Mouse (Mus musculus): ENCODE measurements around the gene Rae1. TPM values are rescaled to one million over a fixed set of nuclear protein-coding genes. Genes with fewer than 3 reads are reported as not detected.
A peak's percentile ranks its signal among the peaks of the same experiment; 100 is the strongest.

Rae1 gene
- polyA plus RNA-seq, 1 experiment from 2014 or later: 103 TPM

GRCm38 (mm10) chr2:173049231-173049630, 49.3 kb downstream of the Rae1 start:
- no peak for ATAC-seq (ENCODE audit: insufficient number of reproducible peaks, low FRiP score)

GRCm38 (mm10) chr2:173049817-173050216, 49.9 kb downstream of the Rae1 start:
- ATAC-seq (ENCODE audit: insufficient number of reproducible peaks, low FRiP score): no peak
- H3K4me3 ChIP-seq: no peak overlapping the region
- H3K27ac ChIP-seq (ENCODE audit: poor library complexity, severe bottlenecking): peak overlapping the region; percentile 45
- H3K4me1 ChIP-seq (replicated peaks): peaks cover 66% of the 10 kb centered on the region
- H3K36me3 ChIP-seq: no peaks in the 10 kb centered on the region
- H3K9ac ChIP-seq: peak overlapping the region; percentile 20
- H3K4me2 ChIP-seq: no peak overlapping the region
- no peaks in the 10 kb centered on the region for H3K27me3 ChIP-seq (replicated peaks)
- no peaks in the 10 kb centered on the region for H3K9me3 ChIP-seq (replicated peaks)
- 43% methylated on average over 6 of the region's 6 CpGs for WGBS

More at GRCm38 (mm10) chr2:173049231-173049630, 49.3 kb downstream of the Rae1 start:
- Histone ChIP-seq H3K9ac (no peak overlapping the region), H3K27me3 (replicated peaks) (no peaks in the 10 kb centered on the region), H3K27ac (ENCODE audit: poor library complexity, severe bottlenecking) (no peak overlapping the region; the same call in 1 of the 2 replicates), H3K4me1 (replicated peaks) (peaks cover 71% of the 10 kb centered on the region), H3K4me2 (no peak overlapping the region), H3K9me3 (replicated peaks) (no peaks in the 10 kb centered on the region), H3K4me3 (no peak overlapping the region), H3K36me3 (no peaks in the 10 kb centered on the region)
- WGBS: 64% methylated on average over 3 of the region's 3 CpGs

GRCm38 (mm10) chr2:173050604-173051382, 50.9 kb downstream of the Rae1 start:
- Histone ChIP-seq H3K9me3 (replicated peaks) (no peaks in the 10 kb centered on the region), H3K4me2 (no peak overlapping the region), H3K36me3 (no peaks in the 10 kb centered on the region), H3K27ac (ENCODE audit: poor library complexity, severe bottlenecking) (0 out of 2 replicates have a peak overlapping the region, but pooled peaks have one; percentile 15), H3K4me1 (replicated peaks) (peaks cover 62% of the 10 kb centered on the region), H3K27me3 (replicated peaks) (no peaks in the 10 kb centered on the region), H3K4me3 (no peak overlapping the region), H3K9ac (no peak overlapping the region)
- ATAC-seq (ENCODE audit: insufficient number of reproducible peaks, low FRiP score): no peak
- 49% methylated on average over 8 of the region's 8 CpGs for WGBS

- Histone ChIP-seq H3K9ac (peak overlapping the region; percentile 37; the same call in 1 of the 2 replicates), H3K27ac (ENCODE audit: poor library complexity, severe bottlenecking) (no peak overlapping the region), H3K27me3 (replicated peaks) (no peaks in the 10 kb centered on the region), H3K4me2 (no peak overlapping the region), H3K4me3 (no peak overlapping the region), H3K36me3 (no peaks in the 10 kb centered on the region), H3K4me1 (replicated peaks) (peaks cover 56% of the 10 kb centered on the region), H3K9me3 (replicated peaks) (no peaks in the 10 kb centered on the region)
- ATAC-seq (ENCODE audit: insufficient number of reproducible peaks, low FRiP score): no peak
- 87% methylated on average over 8 of the region's 8 CpGs for WGBS
Measured at GRCm38 (mm10) chr2:173052881-173053280, 53.0 kb downstream of the Rae1 start.

- no peaks in the 10 kb centered on the region for H3K27me3 ChIP-seq (replicated peaks)
- H3K4me2 ChIP-seq: no peak overlapping the region
- H3K27ac ChIP-seq (ENCODE audit: poor library complexity, severe bottlenecking): no peak overlapping the region
- no peak overlapping the region for H3K4me3 ChIP-seq
- WGBS: 83% methylated on average over 6 of the region's 6 CpGs
- peaks cover 56% of the 10 kb centered on the region for H3K4me1 ChIP-seq (replicated peaks)
- H3K9me3 ChIP-seq (replicated peaks): no peaks in the 10 kb centered on the region
- ATAC-seq (ENCODE audit: insufficient number of reproducible peaks, low FRiP score): no peak
- H3K9ac ChIP-seq: no peak overlapping the region
- no peaks in the 10 kb centered on the region for H3K36me3 ChIP-seq
Measured at GRCm38 (mm10) chr2:173053846-173054245, 53.9 kb downstream of the Rae1 start.

- 74% methylated on average over 10 of the region's 10 CpGs for WGBS
- Histone ChIP-seq H3K9me3 (replicated peaks) (no peaks in the 10 kb centered on the region), H3K9ac (no peak overlapping the region), H3K4me1 (replicated peaks) (peaks cover 58% of the 10 kb centered on the region), H3K36me3 (no peaks in the 10 kb centered on the region), H3K4me3 (no peak overlapping the region), H3K27me3 (replicated peaks) (no peaks in the 10 kb centered on the region), H3K27ac (ENCODE audit: poor library complexity, severe bottlenecking) (no peak overlapping the region), H3K4me2 (no peak overlapping the region)
- no peak for ATAC-seq (ENCODE audit: insufficient number of reproducible peaks, low FRiP score)
Measured at GRCm38 (mm10) chr2:173056303-173056881, 56.5 kb downstream of the Rae1 start.

- H3K4me3 ChIP-seq: no peak overlapping the region
- H3K36me3 ChIP-seq: no peaks in the 10 kb centered on the region
- 64% methylated on average over 11 of the region's 11 CpGs for WGBS
- H3K27ac ChIP-seq (ENCODE audit: poor library complexity, severe bottlenecking): peak overlapping the region; percentile 77
- H3K4me2 ChIP-seq: no peak overlapping the region
- H3K9me3 ChIP-seq (replicated peaks): no peaks in the 10 kb centered on the region
- peak; percentile 12; the same call in 1 of the 2 replicates for ATAC-seq (ENCODE audit: insufficient number of reproducible peaks, low FRiP score)
- H3K4me1 ChIP-seq (replicated peaks): peaks cover 63% of the 10 kb centered on the region
- H3K9ac ChIP-seq: no peak overlapping the region
- no peaks in the 10 kb centered on the region for H3K27me3 ChIP-seq (replicated peaks)
Measured at GRCm38 (mm10) chr2:173056882-173057315, 57.0 kb downstream of the Rae1 start.

- Histone ChIP-seq H3K4me1 (replicated peaks) (peaks cover 65% of the 10 kb centered on the region), H3K9me3 (replicated peaks) (no peaks in the 10 kb centered on the region), H3K27ac (ENCODE audit: poor library complexity, severe bottlenecking) (peak overlapping the region; percentile 77), H3K9ac (peak overlapping the region; percentile 29; the same call in 1 of the 2 replicates), H3K4me2 (peak overlapping the region; percentile 15; the same call in 1 of the 2 replicates), H3K4me3 (no peak overlapping the region), H3K27me3 (replicated peaks) (no peaks in the 10 kb centered on the region), H3K36me3 (no peaks in the 10 kb centered on the region)
- ATAC-seq (ENCODE audit: insufficient number of reproducible peaks, low FRiP score): peak; percentile 9; the same call in 1 of the 2 replicates
- 15% methylated on average over 10 of the region's 10 CpGs for WGBS
Measured at GRCm38 (mm10) chr2:173057623-173058022, 57.7 kb downstream of the Rae1 start.

- peaks cover 59% of the 10 kb centered on the region for H3K4me1 ChIP-seq (replicated peaks)
- no peak for ATAC-seq (ENCODE audit: insufficient number of reproducible peaks, low FRiP score)
- H3K9me3 ChIP-seq (replicated peaks): no peaks in the 10 kb centered on the region
- H3K36me3 ChIP-seq: no peaks in the 10 kb centered on the region
- 0 out of 2 replicates have a peak overlapping the region, but pooled peaks have one; percentile 29 for H3K9ac ChIP-seq
- H3K27me3 ChIP-seq (replicated peaks): no peaks in the 10 kb centered on the region
- no peak overlapping the region for H3K4me3 ChIP-seq
- H3K4me2 ChIP-seq: peak overlapping the region; percentile 15; the same call in 1 of the 2 replicates
- peak overlapping the region; percentile 77 for H3K27ac ChIP-seq (ENCODE audit: poor library complexity, severe bottlenecking)
- WGBS: 32% methylated on average over 11 of the region's 11 CpGs
Measured at GRCm38 (mm10) chr2:173058263-173058662, 58.3 kb downstream of the Rae1 start.

GRCm38 (mm10) chr2:173060450-173060849, 60.5 kb downstream of the Rae1 start:
- no peaks in the 10 kb centered on the region for H3K36me3 ChIP-seq
- H3K9me3 ChIP-seq (replicated peaks): no peaks in the 10 kb centered on the region
- H3K9ac ChIP-seq: peak overlapping the region; percentile 29
- H3K4me1 ChIP-seq (replicated peaks): peaks cover 58% of the 10 kb centered on the region
- no peak for ATAC-seq (ENCODE audit: insufficient number of reproducible peaks, low FRiP score)
- H3K4me2 ChIP-seq: no peak overlapping the region
- no peaks in the 10 kb centered on the region for H3K27me3 ChIP-seq (replicated peaks)
- peak overlapping the region; percentile 75 for H3K27ac ChIP-seq (ENCODE audit: poor library complexity, severe bottlenecking)
- no peak overlapping the region for H3K4me3 ChIP-seq
- WGBS: 37% methylated on average over 9 of the region's 9 CpGs

All from heart, embryonic 12.5 days (tissue).